Mouse (Mus musculus) heart, postnatal 0 days (tissue): Measurements from ENCODE around the gene Nudt3. TPM values are rescaled to one million over a fixed set of nuclear protein-coding genes. Genes with fewer than 3 reads are reported as not detected.

ENCODE experiments used
- ATAC-seq: fragments of 200-750 bp; cut with Nextera tagmentation; 2 replicates; pipeline ENCODE4 v1.8.0; 2017; ENCODE audit warnings: low read depth, moderate number of reproducible peaks, moderate library complexity; ENCODE audit not compliant: insufficient read depth
- DNase-seq: peaks from one replicate; pipeline ENCODE4 v3.0.0-alpha.2; 2016; ENCODE audit warnings: low spot score
- H3K27ac ChIP-seq: fragments of 300-500 bp; sonication (generic); 2 replicates; pipeline ENCODE4 v1.5.1; 2014; ENCODE audit warnings: low read depth, mild to moderate bottlenecking
- H3K27me3 ChIP-seq: fragments of 300-500 bp; sonication (generic); 2 replicates; pipeline ENCODE4 v1.6.1; 2014; ENCODE audit warnings: low read length, mixed read lengths; ENCODE audit not compliant: control insufficient read depth, insufficient read depth
- H3K36me3 ChIP-seq: fragments of 300-500 bp; sonication (generic); replicated peaks from 2 replicates; pipeline ENCODE4 v1.6.1; 2014; ENCODE audit warnings: low read length, mixed read lengths; ENCODE audit not compliant: control insufficient read depth, insufficient read depth
- H3K4me1 ChIP-seq: fragments of 300-500 bp; sonication (generic); 2 replicates; pipeline ENCODE4 v1.6.1; 2014; ENCODE audit warnings: antibody characterized with exemption; ENCODE audit not compliant: control insufficient read depth, insufficient read depth
- H3K4me2 ChIP-seq: fragments of 300-500 bp; sonication (generic); 2 replicates; pipeline ENCODE4 v1.6.1; 2014; ENCODE audit warnings: low read depth, mild to moderate bottlenecking, low read length, moderate library complexity
- H3K4me3 ChIP-seq: fragments of 300-500 bp; sonication (generic); 2 replicates; pipeline ENCODE4 v1.5.1; 2014; ENCODE audit warnings: low read depth, low read length
- H3K9ac ChIP-seq: fragments of 300-500 bp; sonication (generic); replicated peaks from 2 replicates; pipeline ENCODE4 v1.6.1; 2014; ENCODE audit warnings: low read depth, low read length, mixed read lengths
- H3K9me3 ChIP-seq: fragments of 300-500 bp; sonication (generic); replicated peaks from 2 replicates; pipeline ENCODE4 v1.6.1; 2016; ENCODE audit warnings: low read length; ENCODE audit not compliant: control insufficient read depth
- CTCF ChIP-seq: IDR thresholded peaks from 2 replicates; pipeline ENCODE4 v1.5.1; 2016; ENCODE audit warnings: antibody characterized with exemption, control low read depth, low read depth
- EP300 ChIP-seq: IDR thresholded peaks from 2 replicates; pipeline ENCODE4 v1.6.1; 2016; ENCODE audit warnings: antibody characterized with exemption, low read depth
- WGBS: fragments of 180-500 bp; shearing (Covaris S2); extraction: QIAGEN DNeasy Blood & Tissue Kit; methylation state at CpG from one replicate; pipeline ENCODE4 v1.1.7; 2014; 5-methylcytosine and 5-hydroxymethylcytosine counted together
- polyA plus RNA-seq: library from polyadenylated mRNA; unstranded; fragments of >200 nt; fragmentation: Nextera tagmentation; extraction: Ambion mirVana; gene quantifications from 2 replicates; pipeline ENCODE4 v1.2.1, GENCODE M21; 2015
- total RNA-seq: library from RNA; depleted of rRNA; stranded (reverse); fragments of >200 nt; gene quantifications from 2 replicates; pipeline ENCODE4 v1.2.3, GENCODE M21; 2014; ENCODE audit warnings: low replicate concordance; rRNA removed

Gene Nudt3
- 159 and 184 TPM in 2 replicates for total RNA-seq
- polyA plus RNA-seq = 139 and 140 TPM in 2 replicates

DNA sequence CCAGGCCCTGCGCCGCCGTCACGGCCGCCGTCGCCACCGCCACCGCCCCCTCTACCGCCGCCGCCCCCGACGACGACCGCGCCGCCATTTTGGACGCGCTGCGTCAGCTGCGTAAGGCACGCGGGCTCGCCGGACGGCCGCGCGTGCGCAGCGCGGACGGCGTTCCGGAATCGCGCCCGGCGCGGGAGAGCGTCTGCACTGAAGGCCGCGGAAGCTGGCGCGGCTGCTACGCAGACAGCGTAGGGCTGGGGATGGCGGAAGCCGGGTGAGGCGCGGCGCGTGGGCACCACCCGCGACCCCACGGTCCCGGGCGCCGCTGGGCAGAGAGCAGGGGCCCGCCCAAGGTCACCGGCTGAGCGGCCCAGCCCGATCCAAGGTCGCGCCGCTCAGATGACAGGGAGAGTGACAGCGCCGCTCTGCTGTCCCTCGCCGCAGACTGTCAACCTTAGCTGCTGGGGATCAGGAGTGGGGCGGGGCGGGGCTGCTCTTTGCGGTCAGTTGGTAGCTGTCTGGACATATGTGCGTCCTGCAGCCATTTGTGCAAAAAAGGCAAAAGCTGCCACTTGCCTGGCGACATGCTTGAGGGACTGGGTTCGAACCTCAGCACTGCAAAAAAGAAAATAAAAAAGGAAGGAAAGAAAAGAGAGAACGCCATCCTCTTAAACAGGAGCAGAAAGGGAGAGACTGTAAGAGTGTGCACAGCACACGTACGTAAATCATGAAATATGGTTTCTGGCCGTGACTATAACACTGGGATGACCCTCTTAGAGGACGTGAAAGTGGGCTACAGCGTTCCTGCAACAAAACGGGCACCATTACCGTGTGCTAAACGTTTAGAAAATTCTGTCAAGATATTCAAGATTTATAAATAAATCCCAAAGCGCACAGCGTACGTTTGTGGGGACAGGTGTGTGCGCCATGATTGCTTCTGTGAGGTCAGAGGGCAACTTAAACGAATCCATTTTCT is at the start of gene Nudt3:
TSS of gene Nudt3 (minus strand) at position 136 of the 967 bp plus-strand sequence.
- Histone ChIP-seq H3K4me1 (peaks cover 29% of the 10 kb centered on the region), H3K9ac (peak within 1 kb of the TSS; percentile 89), H3K4me3 (peak within 1 kb of the TSS; percentile 94), H3K27me3 (no peaks in the 10 kb centered on the region), H3K4me2 (peak within 1 kb of the TSS; percentile 69), H3K36me3 (no peaks in the 10 kb centered on the region), H3K9me3 (no peaks in the 10 kb centered on the region), H3K27ac (peak within 1 kb of the TSS; percentile 95)
- DNase-seq (peak; percentile 83), ATAC-seq (peak; percentile 89)
- no peak for TF ChIP-seq CTCF
- TF ChIP-seq EP300 = no peak
- WGBS = 8% methylated on average over 85 of the region's 91 CpGs

- no peaks in the 10 kb centered on the region for H3K36me3 ChIP-seq
- no peak overlapping the region for H3K27ac ChIP-seq
- DNase-seq (no peak), ATAC-seq (no peak)
- H3K4me1 ChIP-seq = no peaks in the 10 kb centered on the region
- no peak overlapping the region for H3K4me3 ChIP-seq
- H3K9ac ChIP-seq = no peak overlapping the region
- H3K4me2 ChIP-seq = no peak overlapping the region
- WGBS = 75% methylated on average over 6 of the region's 6 CpGs
- TF ChIP-seq EP300 = no peak
- no peak for TF ChIP-seq CTCF
- no peaks in the 10 kb centered on the region for H3K27me3 ChIP-seq
- H3K9me3 ChIP-seq = no peaks in the 10 kb centered on the region
These were observed 48.4 kb upstream of the Nudt3 start for GRCm38 (mm10) chr17:27671720-27672119.

- H3K4me1 ChIP-seq = peaks cover 6% of the 10 kb centered on the region
- WGBS = 65% methylated on average over 7 of the region's 7 CpGs
- no peak overlapping the region for H3K9ac ChIP-seq
These were observed 35.5 kb upstream of the Nudt3 start for GRCm38 (mm10) chr17:27658767-27659166.

DNA sequence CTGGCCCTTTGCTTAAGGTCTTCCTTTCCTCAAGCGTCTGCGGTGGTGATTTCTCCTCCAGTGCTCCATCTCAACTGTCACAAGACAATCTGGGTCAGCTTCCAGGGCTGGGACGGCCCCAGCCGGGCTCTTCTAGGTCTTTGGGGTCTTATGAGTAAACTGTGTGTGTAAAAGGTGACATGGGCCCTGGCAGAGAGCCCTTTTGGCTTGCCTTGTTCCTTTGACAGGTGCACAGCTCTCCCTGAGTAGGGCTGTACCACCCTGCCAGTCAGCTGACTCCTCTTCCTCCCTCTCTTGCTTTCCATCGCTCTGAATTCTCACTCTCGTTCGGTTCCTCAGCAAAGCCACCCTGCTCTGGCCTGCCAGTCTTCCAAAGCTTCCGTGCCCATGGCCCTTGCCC is 33.8 kb upstream of the Nudt3 start:
- 76% methylated on average over 8 of the region's 8 CpGs for WGBS
- TF ChIP-seq EP300 (no peak), CTCF (no peak)
- Histone ChIP-seq H3K27me3 (peaks cover 30% of the 10 kb centered on the region), H3K4me2 (no peak overlapping the region), H3K36me3 (no peaks in the 10 kb centered on the region), H3K4me1 (peaks cover 6% of the 10 kb centered on the region), H3K9me3 (no peaks in the 10 kb centered on the region), H3K9ac (no peak overlapping the region), H3K27ac (no peak overlapping the region), H3K4me3 (no peak overlapping the region)
- ATAC-seq (no peak), DNase-seq (no peak)

More at GRCm38 (mm10) chr17:27658767-27659166, 35.5 kb upstream of the Nudt3 start:
- Histone ChIP-seq H3K36me3 (no peaks in the 10 kb centered on the region), H3K27me3 (peaks cover 30% of the 10 kb centered on the region), H3K4me2 (no peak overlapping the region), H3K4me3 (no peak overlapping the region), H3K9me3 (no peaks in the 10 kb centered on the region), H3K27ac (no peak overlapping the region)
- ATAC-seq = no peak
- DNase-seq = no peak
- no peak for TF ChIP-seq EP300
- no peak for TF ChIP-seq CTCF

- Histone ChIP-seq H3K4me1 (peaks cover 6% of the 10 kb centered on the region), H3K27ac (no peak overlapping the region), H3K4me2 (no peak overlapping the region; the same call in 1 of the 2 replicates), H3K27me3 (peaks cover 30% of the 10 kb centered on the region), H3K9me3 (no peaks in the 10 kb centered on the region), H3K9ac (no peak overlapping the region), H3K4me3 (no peak overlapping the region), H3K36me3 (no peaks in the 10 kb centered on the region)
- WGBS = 13% methylated on average over 5 of the region's 5 CpGs
- no peak for TF ChIP-seq EP300
- no peak for TF ChIP-seq CTCF
- no peak for ATAC-seq
- DNase-seq = no peak
These were observed 33.1 kb upstream of the Nudt3 start for GRCm38 (mm10) chr17:27656414-27656813.
